ENCODE assay signal across 14 mouse cellular contexts in the genomic region with DNA sequence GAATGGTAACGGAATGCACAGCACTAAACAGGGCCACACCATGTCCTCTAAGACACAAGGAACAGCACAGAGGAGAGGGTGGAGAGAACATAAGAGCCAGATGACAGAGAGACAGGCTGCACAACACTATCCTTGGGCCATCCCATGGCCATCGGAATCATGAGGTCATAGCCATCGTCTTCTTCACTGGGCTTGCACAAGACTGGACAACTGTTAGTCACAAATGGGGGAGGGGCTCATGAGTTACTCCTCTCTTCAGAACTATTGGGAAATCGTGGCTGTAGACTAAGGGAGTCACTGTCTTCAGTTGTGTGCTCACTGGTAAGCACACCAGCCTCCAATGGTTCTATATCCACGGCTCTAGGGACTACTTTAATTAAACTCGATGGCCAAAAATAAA.
"Had no signal": no experiment of that assay in that cellular context is flagged by ENCODE, and none has a peak within 500 bp of the region (broad histone marks: within the 10 kb centered on the region; RNA-seq: fewer than 3 reads in every experiment).

No protein-coding gene starts in this region.

- DNase-seq: kidney, postnatal 14 days; kidney, postnatal 4 days; liver, embryonic 13.5 days; lung, adult 2 months; lung, postnatal 14 days; lung, postnatal 4 days; midbrain, embryonic 14.5 days; right cerebral cortex, postnatal 14 days; right cerebral cortex, postnatal 4 days; thymus, adult 2 months; thymus, postnatal 14 days; thymus, postnatal 4 days had no signal

- H3K4me1 ChIP-seq: liver, embryonic 13.5 days had no signal

- H3K36me3 ChIP-seq: liver, embryonic 13.5 days had no signal

- H3K4me2 ChIP-seq: liver, embryonic 13.5 days; midbrain, embryonic 11.5 days had no signal

- H3K9ac ChIP-seq: liver, embryonic 13.5 days had no signal

- H3K4me3 ChIP-seq: liver, embryonic 13.5 days had no signal

- H3K9me3 ChIP-seq: liver, embryonic 13.5 days had no signal

- H3K27ac ChIP-seq: liver, embryonic 13.5 days; stomach, postnatal 0 days had no signal

- H3K27me3 ChIP-seq: liver, embryonic 13.5 days had no signal
